Mouse (Mus musculus) gastrocnemius, adult 18-20 months (tissue): ENCODE data around the gene Slc2a12. TPM values are rescaled to one million over a fixed set of nuclear protein-coding genes. Genes with fewer than 3 reads are reported as not detected.

Experiments used
- DNase-seq: peaks from one replicate; pipeline ENCODE4 v3.0.0; 2021; ENCODE audit warnings: low spot score
- long read RNA-seq, 2 experiments: library from polyadenylated mRNA; stranded (forward); transcript quantifications; one replicate each; pipeline ENCODE4 v2.0.0; 2021
- total RNA-seq, 2 experiments: library from RNA; stranded (reverse); gene quantifications; 2 replicates each; pipeline ENCODE4 v1.2.3; 2021

The Slc2a12 gene
- 10 to 100 TPM; 12.2 to 15.3 TPM for total RNA-seq
- long read RNA-seq, experiment 1, full-length matches to known transcripts = 13 of 22 reads
- long read RNA-seq, experiment 1, partial matches to known transcripts = 8 of 22 reads
- long read RNA-seq, experiment 1, other reads (novel, unspliced or antisense) = 1 of 22 reads
- long read RNA-seq, experiment 2, full-length matches to known transcripts = 9 of 17 reads
- long read RNA-seq, experiment 2, partial matches to known transcripts = 6 of 17 reads
- long read RNA-seq, experiment 2, other reads (novel, unspliced or antisense) = 2 of 17 reads

- peak; percentile 80 for DNase-seq
Observed at GRCm38 (mm10) chr10:22644853-22645491, at the start of gene Slc2a12. Gene Slc2a12 (plus strand): TSS chr10:22645011.

DNA sequence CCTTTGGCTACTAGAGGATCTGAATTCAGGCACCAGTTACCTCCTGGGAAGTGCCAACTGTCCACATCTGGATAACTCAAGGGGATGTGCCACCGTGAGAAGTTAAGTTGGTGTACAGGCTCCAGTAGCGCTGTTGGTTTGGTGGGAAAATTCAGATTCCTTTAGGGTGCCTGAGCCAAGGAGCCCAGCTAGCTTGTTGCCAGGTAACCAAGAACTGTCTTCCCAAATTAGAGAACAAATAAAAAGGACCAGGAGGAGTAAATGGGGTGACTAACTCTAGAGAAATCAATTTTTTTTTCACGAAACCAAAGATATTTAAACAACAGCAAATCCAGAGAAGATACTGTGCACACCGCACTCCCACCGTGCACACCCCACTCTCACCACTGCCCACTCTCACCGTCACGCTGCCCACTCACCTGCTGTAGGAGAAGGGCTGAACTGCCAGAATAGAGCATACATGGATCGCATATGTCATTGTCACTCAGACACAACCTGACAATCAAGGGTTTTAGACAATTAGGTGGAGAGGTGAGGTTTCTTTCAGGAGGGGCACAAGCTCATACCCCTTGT is 45.8 kb upstream of the Slc2a12 start:
- DNase-seq = no peak

DNA sequence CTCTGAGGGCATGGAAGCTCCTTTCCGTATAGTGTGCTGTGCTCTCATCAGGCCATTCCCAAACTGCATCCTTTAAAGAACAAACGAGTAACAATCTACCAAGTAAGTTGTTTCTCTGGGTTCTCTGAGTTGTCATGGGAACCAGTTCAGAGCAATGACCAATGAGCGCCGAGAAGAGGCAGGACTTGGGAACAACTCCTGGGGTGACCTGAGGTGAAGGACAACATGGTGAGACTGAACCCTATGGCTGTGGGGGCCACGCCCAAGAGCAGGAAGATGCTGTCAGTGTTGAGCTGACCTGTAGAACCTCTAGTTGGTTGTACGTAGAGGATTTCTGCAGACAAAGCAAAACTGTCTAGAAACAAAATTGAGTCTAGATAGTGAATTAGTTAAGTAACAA is 43.8 kb upstream of the Slc2a12 start:
- no peak for DNase-seq

DNA sequence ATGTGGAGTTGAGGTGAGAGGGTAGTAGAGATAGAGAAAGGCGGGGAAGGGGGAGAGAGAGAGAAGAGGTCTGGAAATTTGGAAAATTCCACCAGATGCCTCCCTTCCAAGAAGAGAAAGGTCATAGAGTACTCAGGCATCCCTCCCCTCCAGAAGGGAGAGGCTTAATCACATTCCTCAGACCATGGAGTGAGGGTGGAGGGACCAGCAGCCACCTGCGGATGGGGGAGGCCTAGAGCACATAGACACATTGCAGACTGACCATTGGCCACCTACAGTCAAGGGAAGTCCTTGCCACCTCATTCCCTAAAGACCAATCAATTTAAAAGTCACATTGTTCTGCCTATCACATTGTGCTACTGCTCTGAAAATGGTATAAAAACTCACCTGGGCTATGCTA is 40.0 kb upstream of the Slc2a12 start:
- DNase-seq = no peak

DNA sequence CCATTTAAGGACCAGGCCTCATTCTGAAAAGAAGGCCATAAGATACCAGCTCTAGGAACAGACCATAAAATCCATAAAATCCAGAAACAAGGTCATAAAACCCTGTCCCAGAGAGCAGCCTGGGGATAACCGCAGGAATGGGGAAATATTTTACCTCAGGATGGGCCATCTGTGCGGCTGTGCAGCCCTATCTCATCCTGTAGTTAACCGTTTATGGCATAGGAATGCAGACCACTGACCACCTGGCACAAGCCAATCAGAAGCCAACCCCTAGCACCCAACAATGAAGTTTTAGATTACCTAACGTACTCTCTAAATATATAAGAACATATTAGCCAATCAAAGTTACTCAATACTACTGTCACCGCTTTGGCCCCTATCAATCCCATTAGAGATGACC is 36.5 kb upstream of the Slc2a12 start:
- DNase-seq = no peak

DNA sequence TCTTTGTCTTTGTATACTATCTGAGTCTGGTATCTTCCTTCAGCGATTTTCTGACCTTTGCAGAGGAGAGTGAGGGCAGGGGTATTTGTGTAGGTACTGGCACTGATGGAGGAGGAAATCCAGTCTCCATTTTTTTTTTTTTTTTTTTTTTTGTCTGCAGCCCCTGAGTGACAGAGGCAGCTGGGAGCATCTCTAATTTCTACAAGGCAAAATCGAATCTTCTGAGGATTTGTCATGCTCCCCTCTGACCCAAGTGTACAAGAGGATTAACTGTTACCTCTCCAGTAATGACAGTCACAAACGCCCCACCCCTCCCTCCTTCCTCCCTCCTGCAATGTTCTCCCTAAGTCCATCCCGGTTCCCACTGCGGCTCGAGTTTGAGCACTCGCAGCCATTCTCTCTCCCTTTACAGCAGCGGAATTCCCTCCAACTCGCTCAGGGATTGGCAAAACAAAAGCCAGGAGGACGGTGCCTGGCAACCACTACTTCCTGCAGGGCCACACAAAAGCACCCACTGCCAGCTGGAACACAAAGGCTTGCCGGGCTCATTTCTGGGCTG is 35.9 kb upstream of the Slc2a12 start:
- DNase-seq = no peak

DNA sequence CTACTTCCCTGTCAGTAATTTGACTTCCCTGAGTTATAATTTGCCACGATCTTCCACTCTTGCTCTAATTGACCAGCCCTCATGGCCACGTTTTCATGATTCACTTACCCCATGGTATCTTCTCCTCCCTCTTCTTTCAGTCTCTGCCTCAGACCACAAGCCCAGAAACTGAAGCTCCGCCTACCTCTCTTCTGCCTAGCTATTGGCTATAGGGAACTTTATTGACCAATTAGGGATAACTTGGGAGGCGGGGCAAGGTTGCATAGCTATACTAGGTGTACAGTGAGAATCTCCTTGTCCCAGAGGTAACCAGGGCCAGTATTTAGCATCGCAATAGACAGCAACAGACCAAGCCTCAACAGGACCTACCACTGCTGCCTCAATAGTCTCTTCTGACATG is 31.5 kb upstream of the Slc2a12 start:
- no peak for DNase-seq

DNA sequence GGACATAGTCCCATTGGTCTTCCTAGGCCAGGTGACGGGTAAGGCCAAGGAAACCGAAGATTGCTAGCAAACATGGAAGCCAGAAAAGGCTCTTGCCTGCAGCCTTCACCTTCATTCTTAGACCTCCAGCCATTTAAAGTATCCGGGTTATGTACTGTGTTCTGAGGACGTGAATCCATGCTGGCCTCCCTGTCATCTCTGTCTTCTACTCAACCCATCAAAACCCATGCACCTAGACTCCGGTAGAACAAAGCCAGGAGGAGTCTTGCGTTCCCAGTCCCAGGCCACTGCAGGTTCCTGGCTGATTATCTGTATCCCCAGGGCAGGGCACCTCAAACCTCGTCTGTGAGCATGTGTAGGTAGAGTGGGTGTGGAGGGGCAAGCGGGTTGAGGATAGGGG is 30.3 kb upstream of the Slc2a12 start:
- DNase-seq = no peak

GRCm38 (mm10) chr10:22615309-22615708 is 29.5 kb upstream of the Slc2a12 start:
- no peak for DNase-seq

DNA sequence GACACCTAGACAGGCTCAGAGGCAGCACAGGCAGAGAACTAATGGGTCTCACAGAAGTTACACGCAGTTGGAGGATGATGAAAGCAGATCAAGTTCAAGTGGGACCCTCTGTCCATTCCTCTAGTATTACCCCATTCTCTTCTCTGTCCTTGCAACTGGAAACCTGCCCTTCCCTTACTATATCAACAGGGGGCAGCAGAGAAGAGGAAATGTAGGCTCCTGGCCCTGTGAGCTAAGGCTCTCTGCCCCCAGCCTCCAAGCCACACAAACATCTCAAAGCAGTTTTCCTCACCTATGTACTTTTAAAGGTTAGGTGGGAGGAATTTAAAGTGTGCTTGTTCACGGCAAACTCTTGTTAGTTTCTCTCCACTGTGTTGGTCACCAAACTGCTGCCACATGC is 26.0 kb upstream of the Slc2a12 start:
- peak; percentile 46 for DNase-seq

DNA sequence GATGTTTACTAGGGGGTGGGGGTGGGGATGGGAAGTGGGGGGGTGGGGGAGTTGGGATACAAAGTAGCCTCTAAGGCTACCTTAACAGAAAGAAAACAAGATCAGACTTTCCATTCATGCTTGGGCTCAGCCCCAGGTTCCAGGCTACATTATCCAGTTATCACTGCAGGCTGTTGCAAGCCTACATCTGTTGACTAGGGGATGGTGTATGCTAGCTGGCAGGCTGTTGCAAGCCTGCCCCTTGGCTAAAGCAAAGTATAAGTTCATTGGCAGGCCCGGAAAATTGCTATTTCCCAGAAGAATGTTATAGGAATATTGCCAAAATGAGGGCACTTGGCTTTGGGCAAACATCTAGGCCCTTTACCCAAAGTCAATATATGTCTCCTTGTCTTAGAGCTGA is 16.0 kb upstream of the Slc2a12 start:
- DNase-seq = no peak

DNA sequence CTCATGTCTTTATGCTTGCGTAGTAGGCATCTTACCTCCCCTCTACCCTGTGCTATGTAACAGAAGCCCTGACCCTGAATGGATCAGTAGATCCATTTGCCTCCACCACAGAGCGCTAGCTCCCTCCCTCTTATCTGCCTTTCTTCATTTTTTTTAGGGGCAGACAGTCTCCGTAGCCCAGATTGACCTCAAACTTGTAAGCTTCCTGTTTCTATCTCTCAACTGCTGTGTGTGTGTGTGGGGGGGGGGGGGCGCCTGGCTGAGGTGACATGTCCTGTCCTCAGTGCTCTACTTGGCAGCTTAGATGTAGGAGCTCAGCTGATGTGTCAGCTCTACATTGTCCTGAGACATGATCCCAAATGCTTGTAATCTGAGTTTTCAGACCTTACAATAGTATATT is 13.7 kb upstream of the Slc2a12 start:
- no peak for DNase-seq

GRCm38 (mm10) chr10:22631528-22631927 is 13.3 kb upstream of the Slc2a12 start:
- no peak for DNase-seq

DNA sequence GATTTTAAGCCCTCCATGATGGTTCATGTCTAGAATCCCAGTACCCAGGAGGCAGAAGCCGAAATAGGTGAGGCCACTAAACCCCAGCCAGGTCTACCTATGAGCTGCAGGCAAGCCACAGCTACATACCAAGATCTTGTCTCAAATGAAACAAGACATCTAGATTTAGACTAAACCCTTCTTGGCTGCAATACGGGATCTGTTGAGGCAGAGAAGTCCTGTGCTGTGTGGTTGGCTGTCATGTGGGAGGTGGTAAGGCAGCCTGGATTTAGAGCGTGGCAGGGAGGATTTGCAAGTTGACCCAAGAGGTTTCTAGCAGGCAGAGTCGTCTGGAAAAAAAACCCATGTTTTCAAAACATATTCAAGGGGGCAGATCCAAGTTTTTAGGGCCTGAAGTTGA is 12.9 kb upstream of the Slc2a12 start:
- DNase-seq = no peak

DNA sequence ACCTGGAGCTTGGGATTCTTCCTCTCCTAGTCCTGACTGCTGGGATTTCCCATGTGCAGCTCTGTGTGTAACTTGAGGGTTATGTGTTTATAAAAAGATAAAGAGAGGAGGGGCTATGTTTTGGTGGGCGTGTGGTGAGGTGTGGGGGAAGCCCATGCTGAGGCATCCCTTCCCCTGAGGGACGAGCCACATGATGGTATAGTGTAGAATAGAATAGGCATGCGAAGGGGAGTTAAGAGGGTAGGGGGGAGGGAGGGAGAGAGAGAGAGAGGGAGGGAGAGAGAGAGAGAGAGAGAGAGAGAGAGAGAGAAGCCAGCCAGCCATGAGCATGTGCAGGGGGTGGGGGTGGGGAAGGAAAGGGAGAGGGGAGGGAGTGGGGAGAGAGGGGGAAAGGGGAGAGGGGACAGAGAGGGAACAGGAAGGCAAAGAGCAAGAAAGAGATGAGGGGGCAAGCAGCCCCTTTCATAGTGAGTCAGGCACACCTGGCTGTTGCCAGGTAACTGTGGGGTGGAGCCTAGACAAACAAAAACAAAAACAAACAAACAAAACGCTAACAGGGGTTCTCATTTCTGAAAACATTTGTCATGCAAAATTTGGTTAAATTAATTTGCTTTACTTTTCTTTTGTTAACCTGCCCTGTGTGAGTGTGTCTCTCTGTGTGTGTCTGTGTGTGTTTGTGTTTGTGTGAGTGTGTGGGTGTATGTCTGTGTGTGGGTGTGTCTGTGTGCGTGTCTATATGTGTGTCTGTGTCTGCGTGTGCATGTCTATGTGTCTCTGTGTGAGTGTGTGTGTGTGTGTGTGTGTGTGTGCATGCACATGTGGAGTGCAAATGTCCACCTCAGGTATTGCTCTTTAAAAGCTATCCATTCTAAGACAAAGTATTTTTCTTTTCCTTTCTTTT is 11.2 kb upstream of the Slc2a12 start:
- DNase-seq = no peak

GRCm38 (mm10) chr10:22637241-22637640 is 7.6 kb upstream of the Slc2a12 start:
- DNase-seq = no peak

GRCm38 (mm10) chr10:22644171-22644570 is 640 bp upstream of the Slc2a12 start:
- DNase-seq = peak; percentile 43

GRCm38 (mm10) chr10:22648702-22649101 is 3.9 kb downstream of the Slc2a12 start:
- peak; percentile 8 for DNase-seq

DNA sequence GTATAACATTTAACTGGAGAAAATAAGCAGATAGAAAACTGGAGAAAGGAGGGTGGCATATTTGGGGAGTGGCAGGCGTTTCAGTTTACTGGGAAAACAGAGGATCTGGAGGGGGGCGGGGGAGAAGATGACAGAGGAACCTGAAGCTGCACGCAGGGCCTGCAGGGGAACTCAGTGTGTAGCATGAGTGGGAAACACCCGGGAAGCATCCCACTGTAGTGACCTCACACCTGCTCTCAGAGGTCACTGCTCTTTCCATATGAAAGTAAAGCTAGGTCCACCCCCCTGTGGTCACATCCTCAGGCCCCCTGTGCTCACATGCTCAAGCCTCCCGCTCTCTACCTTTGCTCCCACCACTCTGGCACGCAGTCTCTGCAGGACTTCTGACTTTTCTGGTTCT is 9.0 kb downstream of the Slc2a12 start:
- DNase-seq = no peak

DNA sequence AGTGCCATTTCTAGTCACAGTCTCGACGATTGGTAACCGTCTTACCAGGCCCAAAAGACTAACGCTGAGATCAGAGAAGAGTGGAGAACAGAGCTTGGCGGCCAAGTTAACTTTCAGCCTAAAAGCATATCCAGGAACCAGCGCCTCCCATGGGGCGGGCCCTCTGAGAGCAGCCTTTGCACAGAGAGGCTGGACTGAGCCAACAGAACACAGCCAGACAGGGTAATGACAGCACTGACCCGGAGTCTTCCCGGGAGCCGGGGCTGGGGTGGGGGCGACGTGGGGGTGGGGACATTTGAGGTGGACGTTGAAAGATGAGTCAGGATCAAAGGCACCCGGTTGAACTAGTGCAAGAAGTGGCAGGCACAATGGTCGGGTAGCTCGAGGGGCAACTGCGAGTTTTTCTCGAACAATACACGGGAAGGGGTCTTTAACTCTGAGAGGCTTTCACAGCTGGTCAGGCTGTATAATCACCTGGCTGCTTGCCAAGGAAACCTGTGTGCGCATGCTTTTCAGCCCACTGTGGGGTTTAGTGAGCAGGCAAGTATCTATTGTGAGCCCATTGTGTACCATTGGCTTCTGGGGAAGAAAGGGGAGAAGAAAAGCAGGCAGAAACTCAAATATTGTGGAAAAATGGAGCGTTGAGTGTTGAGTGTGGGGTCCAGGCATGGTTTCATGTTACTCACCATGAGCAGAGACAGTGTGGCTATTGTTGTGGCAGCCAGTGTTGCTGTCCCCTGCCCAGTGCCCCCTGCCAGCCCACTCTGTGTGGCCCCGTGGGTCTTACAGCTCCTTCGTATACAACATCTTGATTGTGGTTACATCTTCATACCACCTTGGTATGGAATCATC is 13.9 kb downstream of the Slc2a12 start:
- no peak for DNase-seq

DNA sequence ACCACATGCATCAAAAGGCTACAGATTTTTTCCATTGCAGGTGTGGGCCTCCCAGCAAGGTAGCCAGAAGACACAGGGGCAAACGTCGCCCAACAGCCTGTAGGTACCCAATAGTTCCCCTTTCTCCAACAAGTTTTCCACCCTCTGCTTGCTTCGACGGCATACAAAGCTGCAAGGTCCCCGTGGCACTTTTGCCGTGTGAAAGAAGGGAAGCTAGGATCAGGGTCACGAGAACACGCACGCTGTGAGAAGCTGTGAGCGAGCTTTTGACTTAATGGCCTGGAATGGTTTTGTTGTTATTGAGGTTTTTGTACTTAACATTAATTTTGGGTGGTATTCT is 14.5 kb downstream of the Slc2a12 start:
- no peak for DNase-seq
